Mouse (Mus musculus): ENCODE measurements around the gene Snrpa1. TPM values are rescaled to one million over a fixed set of nuclear protein-coding genes. Genes with fewer than 3 reads are reported as not detected.

The Snrpa1 gene
- polyA plus RNA-seq, 1 experiment from 2014 or later: 116 TPM

DNA sequence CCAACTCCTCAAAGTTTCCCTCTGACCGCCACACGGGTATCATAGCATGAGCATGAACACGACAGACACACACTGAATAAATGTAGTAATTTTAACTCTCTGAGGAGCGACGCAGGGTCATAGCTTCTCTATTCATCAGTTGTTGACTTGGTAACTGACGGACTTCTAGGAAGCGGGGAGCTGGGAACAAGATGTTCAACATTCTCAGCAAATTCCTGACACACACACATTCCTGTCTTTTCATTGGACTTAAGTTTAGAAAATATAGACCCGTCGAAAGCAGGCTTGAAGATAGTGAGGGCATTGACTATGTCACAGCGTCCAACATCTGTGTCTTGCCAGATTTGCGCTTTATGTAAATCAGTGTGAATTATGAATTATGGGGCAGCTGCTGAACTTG, 48.4 kb downstream of the Snrpa1 start:
- ATAC-seq (ENCODE audit: low FRiP score): no peak
- H3K27me3 ChIP-seq (replicated peaks): 0 out of 2 replicates have a peak, but pooled peaks cover 3% of the 10 kb centered on the region
- H3K27ac ChIP-seq (replicated peaks): no peak overlapping the region
- H3K9ac ChIP-seq (replicated peaks): no peak overlapping the region
- H3K36me3 ChIP-seq: no peaks in the 10 kb centered on the region
- no peak overlapping the region for H3K4me2 ChIP-seq
- WGBS: 79% methylated on average over 11 of the region's 11 CpGs
- no peaks in the 10 kb centered on the region for H3K9me3 ChIP-seq (replicated peaks)
- peaks cover 21% of the 10 kb centered on the region for H3K4me1 ChIP-seq
- no peak overlapping the region for H3K4me3 ChIP-seq (replicated peaks)

DNA sequence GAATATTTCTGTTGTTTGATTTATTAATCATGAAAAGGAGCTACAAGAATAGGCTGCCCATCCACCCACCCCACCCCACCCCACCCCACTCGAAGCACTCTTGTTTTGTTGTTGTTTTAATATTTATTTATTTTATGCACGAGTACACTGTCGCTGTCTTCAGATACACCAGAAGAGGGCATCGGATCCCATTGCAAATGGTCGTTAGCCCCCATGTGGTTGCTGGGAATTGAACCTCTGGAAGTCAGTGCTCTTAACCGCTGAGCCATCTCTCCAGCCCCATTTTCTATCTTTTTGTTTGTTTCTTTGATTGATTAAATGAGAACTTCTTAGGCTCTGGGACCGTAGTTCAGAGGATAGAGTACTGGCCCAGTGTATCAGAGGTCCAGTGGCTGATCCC, 49.1 kb downstream of the Snrpa1 start:
- Histone ChIP-seq H3K36me3 (no peaks in the 10 kb centered on the region), H3K9me3 (replicated peaks) (no peaks in the 10 kb centered on the region), H3K9ac (replicated peaks) (no peak overlapping the region), H3K4me1 (peaks cover 26% of the 10 kb centered on the region), H3K4me3 (replicated peaks) (no peak overlapping the region), H3K27ac (replicated peaks) (no peak overlapping the region; the same call in 1 of the 2 replicates), H3K27me3 (replicated peaks) (0 out of 2 replicates have a peak, but pooled peaks cover 3% of the 10 kb centered on the region), H3K4me2 (no peak overlapping the region)
- 9% methylated on average over 7 of the region's 7 CpGs for WGBS
- ATAC-seq (ENCODE audit: low FRiP score): no peak

DNA sequence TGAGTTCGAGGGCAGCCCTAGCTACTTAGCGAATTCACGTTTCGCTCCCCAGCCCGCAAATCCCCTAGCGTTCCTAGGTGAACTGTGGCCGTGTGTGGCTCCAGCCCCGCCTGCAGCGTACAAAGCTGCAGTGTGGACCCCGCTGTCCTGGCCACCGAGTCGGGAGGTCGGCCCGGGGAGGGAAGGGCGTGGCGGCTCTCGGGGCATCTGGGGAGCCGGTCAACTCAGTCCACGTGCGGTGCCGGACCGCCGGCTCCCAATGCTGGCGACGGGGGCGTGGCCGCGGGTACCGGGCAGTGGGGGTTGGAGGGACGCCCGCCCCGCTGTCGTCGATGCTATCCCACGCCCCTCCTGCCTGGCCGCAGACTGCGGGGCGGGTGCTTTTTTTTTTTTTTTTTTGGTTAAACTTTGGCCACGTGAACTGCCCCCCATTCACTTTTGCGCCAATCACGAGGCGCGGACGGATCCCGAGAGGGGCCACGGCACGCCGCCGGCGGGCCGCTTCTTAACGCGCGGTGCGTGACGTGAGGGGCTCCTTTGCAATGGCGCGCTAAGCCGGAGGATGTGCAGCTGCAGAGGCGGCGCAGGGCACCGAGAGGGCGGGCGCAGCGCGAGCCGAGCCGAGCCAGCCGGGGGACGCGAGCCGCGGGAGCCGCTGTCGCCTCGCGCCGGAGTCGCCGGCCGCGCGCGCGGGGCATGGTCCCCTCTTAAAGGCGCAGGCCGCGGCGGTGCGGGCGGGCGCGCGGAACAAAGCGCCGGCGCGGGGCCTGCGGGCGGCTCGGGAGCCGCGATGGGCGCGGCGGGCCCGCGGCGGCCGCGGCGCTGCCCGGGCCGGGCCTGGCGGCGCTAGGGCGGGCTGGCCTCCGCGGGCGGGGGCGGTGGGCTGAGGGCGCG, 50.4 kb downstream of the Snrpa1 start, which contains the start of gene Chsy1:
Gene Chsy1, plus strand, starts transcription at position 555 of the 894 bp plus-strand sequence.
- H3K27me3 ChIP-seq (replicated peaks): 0 out of 2 replicates have a peak, but pooled peaks cover 3% of the 10 kb centered on the region
- peak within 1 kb of the TSS; percentile 93 for H3K9ac ChIP-seq (replicated peaks)
- peak within 1 kb of the TSS; percentile 90 for H3K27ac ChIP-seq (replicated peaks)
- ATAC-seq (ENCODE audit: low FRiP score): peak; percentile 90
- WGBS: under 1% methylated on average over 120 of the region's 123 CpGs
- H3K36me3 ChIP-seq: no peaks in the 10 kb centered on the region
- H3K9me3 ChIP-seq (replicated peaks): no peaks in the 10 kb centered on the region
- H3K4me1 ChIP-seq: peaks cover 34% of the 10 kb centered on the region
- H3K4me3 ChIP-seq (replicated peaks): peak within 1 kb of the TSS; percentile 95
- H3K4me2 ChIP-seq: peak within 1 kb of the TSS; percentile 98

DNA sequence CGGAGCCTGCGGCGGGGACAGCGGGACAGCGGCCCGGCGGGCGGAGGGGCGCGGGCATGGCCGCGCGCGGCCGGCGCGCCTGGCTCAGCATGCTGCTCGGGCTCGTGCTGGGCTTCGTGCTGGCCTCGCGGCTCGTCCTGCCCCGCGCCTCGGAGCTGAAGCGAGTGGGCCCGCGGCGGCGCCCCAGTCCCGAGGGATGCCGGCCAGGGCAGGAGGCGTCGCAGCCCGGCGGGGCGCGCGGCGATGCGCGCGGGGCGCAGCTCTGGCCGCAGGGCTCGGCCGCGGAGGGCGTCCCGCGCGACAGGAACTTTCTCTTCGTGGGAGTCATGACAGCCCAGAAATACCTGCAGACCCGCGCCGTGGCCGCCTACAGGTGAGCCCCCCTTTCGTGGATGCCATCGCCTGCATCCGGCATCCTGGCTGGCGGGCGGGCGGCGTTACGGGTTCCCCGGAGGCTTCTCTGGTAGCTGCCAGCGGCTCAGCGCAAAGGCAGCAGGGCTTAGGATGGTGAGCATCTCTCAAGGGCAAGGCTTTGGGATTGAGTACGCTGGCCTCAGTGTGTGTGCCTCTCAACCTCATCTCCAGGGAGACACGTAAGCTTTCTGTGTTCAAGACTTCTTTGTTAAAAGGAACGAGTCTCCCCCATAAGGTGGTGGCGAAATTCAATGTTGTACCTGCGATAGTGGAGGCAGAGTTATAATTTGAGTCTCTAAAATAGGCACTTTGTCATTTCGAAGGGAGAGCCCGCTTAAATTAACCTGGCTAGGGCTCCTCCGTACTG, 51.2 kb downstream of the Snrpa1 start:
- H3K36me3 ChIP-seq: no peaks in the 10 kb centered on the region
- peaks cover 43% of the 10 kb centered on the region for H3K4me1 ChIP-seq
- 0 out of 2 replicates have a peak, but pooled peaks cover 3% of the 10 kb centered on the region for H3K27me3 ChIP-seq (replicated peaks)
- peak overlapping the region; percentile 93 for H3K9ac ChIP-seq (replicated peaks)
- H3K4me3 ChIP-seq (replicated peaks): peak overlapping the region; percentile 95
- peak; percentile 25 for ATAC-seq (ENCODE audit: low FRiP score)
- H3K9me3 ChIP-seq (replicated peaks): no peaks in the 10 kb centered on the region
- peak overlapping the region; percentile 98 for H3K4me2 ChIP-seq
- peak overlapping the region; percentile 90 for H3K27ac ChIP-seq (replicated peaks)
- under 1% methylated on average over 65 of the region's 77 CpGs for WGBS

DNA sequence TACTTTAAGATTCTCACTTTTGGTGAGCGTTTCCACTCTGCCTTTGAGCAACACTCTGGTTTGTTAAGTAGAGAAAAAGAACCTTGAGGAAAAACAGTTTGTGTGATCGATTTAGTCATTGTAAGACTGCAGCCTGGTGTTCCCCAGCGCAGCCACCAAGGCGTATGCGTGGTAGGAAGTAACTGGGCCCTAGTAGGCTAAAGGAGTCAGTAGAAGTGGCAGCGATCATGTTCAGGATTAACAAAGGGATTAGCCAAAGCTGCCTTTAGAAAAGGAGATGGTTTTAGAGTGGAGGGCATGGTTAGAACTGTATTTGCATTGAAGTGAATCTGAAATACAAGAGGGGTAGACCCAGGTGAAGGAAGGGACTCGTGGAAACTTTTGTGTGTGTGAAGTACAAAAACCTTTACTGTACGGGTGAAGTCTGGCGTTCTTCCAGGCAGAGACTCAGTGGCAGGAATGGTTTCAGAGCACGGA, 51.9 kb downstream of the Snrpa1 start:
- 2% methylated on average over 10 of the region's 10 CpGs for WGBS
- H3K9me3 ChIP-seq (replicated peaks): no peaks in the 10 kb centered on the region
- H3K36me3 ChIP-seq: no peaks in the 10 kb centered on the region
- H3K4me1 ChIP-seq: peaks cover 48% of the 10 kb centered on the region
- H3K27me3 ChIP-seq (replicated peaks): 0 out of 2 replicates have a peak, but pooled peaks cover 3% of the 10 kb centered on the region
- H3K4me3 ChIP-seq (replicated peaks): peak overlapping the region; percentile 95
- H3K4me2 ChIP-seq: peak overlapping the region; percentile 98
- no peak for ATAC-seq (ENCODE audit: low FRiP score)
- H3K27ac ChIP-seq (replicated peaks): peak overlapping the region; percentile 90
- peak overlapping the region; percentile 93 for H3K9ac ChIP-seq (replicated peaks)

DNA sequence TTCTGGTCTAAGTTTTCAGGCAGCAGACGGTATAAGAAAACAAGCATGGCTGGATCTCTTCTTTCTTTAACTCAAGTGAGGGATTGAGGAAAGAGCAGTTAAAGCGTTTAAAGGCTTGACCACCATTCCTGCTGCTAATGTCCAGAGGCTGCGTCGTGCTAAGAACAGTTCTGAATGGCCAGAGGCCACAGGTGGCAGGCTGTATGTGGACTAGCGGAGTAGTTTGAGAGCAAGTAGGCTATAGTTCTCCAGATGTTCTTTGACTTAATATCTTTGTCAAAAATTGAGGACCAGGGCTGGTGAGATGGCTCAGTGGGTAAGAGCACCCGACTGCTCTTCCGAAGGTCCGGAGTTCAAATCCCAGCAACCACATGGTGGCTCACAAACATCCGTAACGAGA, 52.4 kb downstream of the Snrpa1 start:
- ATAC-seq (ENCODE audit: low FRiP score): no peak
- WGBS: 56% methylated on average over 10 of the region's 10 CpGs
- Histone ChIP-seq H3K27me3 (replicated peaks) (0 out of 2 replicates have a peak, but pooled peaks cover 3% of the 10 kb centered on the region), H3K27ac (replicated peaks) (no peak overlapping the region; the same call in 1 of the 2 replicates), H3K4me3 (replicated peaks) (peak overlapping the region; percentile 95), H3K36me3 (no peaks in the 10 kb centered on the region), H3K4me1 (peaks cover 52% of the 10 kb centered on the region), H3K9me3 (replicated peaks) (no peaks in the 10 kb centered on the region), H3K9ac (replicated peaks) (peak overlapping the region; percentile 93; the same call in 1 of the 2 replicates), H3K4me2 (peak overlapping the region; percentile 98)

DNA sequence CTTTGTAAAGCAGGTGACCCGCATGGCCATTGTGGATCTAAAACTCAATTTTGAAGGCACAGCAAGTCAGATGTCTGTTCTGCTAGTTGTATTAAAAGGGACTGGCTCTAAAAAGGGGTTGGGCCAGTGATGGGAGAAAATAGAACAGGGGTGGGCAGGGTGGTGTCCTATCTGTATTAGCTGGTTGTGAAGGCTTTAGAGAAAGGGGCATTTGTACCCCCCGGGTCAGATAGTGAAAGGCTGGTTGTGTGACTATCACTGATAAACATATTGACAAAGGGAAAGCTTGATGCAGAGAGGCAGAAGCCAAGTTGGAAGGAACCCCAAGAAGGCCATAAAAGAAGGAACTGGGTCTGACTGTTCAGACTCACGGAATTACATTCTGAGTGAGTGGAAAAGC, 54.8 kb downstream of the Snrpa1 start:
- Histone ChIP-seq H3K36me3 (no peaks in the 10 kb centered on the region), H3K9me3 (replicated peaks) (no peaks in the 10 kb centered on the region), H3K27me3 (replicated peaks) (no peaks in the 10 kb centered on the region), H3K27ac (replicated peaks) (no peak overlapping the region), H3K4me2 (peak overlapping the region; percentile 23), H3K4me1 (peaks cover 61% of the 10 kb centered on the region), H3K4me3 (replicated peaks) (no peak overlapping the region), H3K9ac (replicated peaks) (no peak overlapping the region)
- 83% methylated on average over 3 of the region's 3 CpGs for WGBS
- ATAC-seq (ENCODE audit: low FRiP score): no peak

DNA sequence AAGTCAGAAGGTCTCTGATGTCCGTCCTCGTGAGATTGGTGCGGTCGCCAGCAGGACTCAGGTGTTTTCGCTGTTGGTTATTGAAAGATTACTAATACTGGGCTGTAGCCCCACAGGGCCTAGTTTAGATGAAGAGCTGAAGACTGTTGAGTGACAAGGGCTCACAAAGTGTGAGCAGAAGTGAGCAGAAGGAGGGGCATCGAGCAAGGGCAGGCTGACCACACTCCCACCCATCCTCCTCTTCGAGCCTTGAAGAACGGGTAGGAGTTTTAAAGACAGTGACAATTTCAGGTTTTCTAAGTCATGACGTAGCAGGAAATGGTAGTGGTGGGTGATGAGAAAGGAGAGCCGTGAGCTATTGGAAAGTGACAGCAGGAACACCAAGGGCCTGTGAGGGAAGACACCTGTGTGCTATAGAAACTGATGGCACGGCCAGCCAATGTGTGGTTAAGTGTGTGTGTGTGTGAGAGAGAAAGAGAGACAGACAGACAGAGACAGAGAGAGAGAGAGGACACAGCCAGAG, 57.1 kb downstream of the Snrpa1 start:
- Histone ChIP-seq H3K4me1 (peaks cover 67% of the 10 kb centered on the region), H3K9ac (replicated peaks) (no peak overlapping the region), H3K27ac (replicated peaks) (no peak overlapping the region), H3K4me2 (no peak overlapping the region), H3K36me3 (no peaks in the 10 kb centered on the region), H3K4me3 (replicated peaks) (no peak overlapping the region), H3K9me3 (replicated peaks) (no peaks in the 10 kb centered on the region), H3K27me3 (replicated peaks) (no peaks in the 10 kb centered on the region)
- 79% methylated on average over 11 of the region's 11 CpGs for WGBS
- ATAC-seq (ENCODE audit: low FRiP score): no peak

DNA sequence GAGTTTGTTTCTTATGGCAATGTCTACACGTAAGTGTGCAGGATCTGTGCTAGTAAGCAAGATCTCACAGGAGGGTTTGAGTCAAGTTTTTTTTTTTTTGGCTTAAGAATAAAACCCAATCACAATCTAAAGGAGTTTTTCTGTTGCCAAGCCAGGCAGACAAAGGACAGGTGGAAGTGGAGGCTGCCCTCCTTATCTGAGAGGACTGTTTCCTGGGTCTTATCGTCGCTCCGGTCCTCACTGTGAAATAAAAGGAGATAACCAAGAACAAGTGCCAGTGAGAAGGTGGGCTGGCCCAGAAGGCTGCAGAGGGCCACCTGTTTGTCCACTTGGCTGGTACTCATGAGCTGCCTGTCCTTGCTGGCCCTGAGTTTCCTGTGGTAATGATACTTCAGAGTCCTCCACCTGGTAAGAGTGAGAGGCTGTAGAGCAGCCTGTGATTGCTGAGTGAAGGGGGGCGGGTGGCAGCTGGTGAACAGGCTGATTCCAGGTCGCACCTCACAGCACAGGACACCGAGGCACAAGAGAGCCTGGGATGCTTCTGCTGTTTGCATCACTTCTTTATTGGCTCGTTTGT, 58.2 kb downstream of the Snrpa1 start:
- H3K4me3 ChIP-seq (replicated peaks): no peak overlapping the region
- ATAC-seq (ENCODE audit: low FRiP score): no peak
- peaks cover 61% of the 10 kb centered on the region for H3K4me1 ChIP-seq
- 83% methylated on average over 8 of the region's 8 CpGs for WGBS
- no peak overlapping the region for H3K27ac ChIP-seq (replicated peaks)
- no peaks in the 10 kb centered on the region for H3K27me3 ChIP-seq (replicated peaks)
- H3K36me3 ChIP-seq: no peaks in the 10 kb centered on the region
- H3K9ac ChIP-seq (replicated peaks): no peak overlapping the region
- no peak overlapping the region for H3K4me2 ChIP-seq
- no peaks in the 10 kb centered on the region for H3K9me3 ChIP-seq (replicated peaks)

DNA sequence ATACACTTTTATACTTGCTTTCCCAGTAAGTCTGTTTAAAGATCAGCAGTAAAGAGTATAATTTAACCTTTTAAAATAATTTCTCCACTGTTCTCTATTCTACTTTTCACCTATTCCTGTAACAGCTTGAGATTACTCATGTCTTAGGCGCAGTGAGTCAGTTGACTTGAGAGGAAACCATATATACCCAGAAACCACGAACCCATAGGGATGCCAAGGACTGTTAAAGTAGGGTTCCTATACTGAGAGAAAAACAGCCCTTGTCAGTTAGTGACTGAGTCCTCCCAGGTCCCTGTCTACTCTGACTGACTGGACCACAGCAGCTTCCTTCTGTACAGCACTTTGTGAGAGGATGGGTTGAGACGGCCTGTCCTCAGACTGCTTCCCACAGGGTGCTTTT, 59.2 kb downstream of the Snrpa1 start:
- Histone ChIP-seq H3K4me2 (no peak overlapping the region), H3K9ac (replicated peaks) (no peak overlapping the region), H3K27me3 (replicated peaks) (no peaks in the 10 kb centered on the region), H3K9me3 (replicated peaks) (no peaks in the 10 kb centered on the region), H3K27ac (replicated peaks) (no peak overlapping the region), H3K4me3 (replicated peaks) (no peak overlapping the region), H3K36me3 (no peaks in the 10 kb centered on the region), H3K4me1 (peaks cover 54% of the 10 kb centered on the region)
- no peak for ATAC-seq (ENCODE audit: low FRiP score)
- 82% methylated on average over 3 of the region's 3 CpGs for WGBS

DNA sequence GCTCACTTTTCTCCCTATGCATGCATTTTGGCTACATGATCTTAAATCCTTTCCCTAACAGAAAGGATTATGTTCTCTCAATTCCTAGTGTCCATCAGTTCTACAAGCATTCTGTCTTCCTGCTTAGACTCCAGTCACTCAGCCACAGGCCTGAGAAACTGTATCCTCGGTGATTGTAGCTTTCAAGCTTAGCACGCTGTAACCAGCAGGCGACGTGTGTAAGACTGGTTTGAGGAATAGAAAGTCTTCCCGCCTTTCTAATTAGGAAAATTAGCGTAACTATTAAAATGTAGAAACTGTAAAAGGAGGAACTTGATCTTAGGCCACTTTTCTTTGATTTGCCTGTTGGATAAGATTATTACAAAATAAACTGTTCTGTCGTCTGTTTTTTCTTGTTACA, 60.0 kb downstream of the Snrpa1 start:
- Histone ChIP-seq H3K4me3 (replicated peaks) (no peak overlapping the region), H3K27ac (replicated peaks) (no peak overlapping the region), H3K36me3 (no peaks in the 10 kb centered on the region), H3K9ac (replicated peaks) (no peak overlapping the region), H3K4me2 (no peak overlapping the region), H3K4me1 (peaks cover 47% of the 10 kb centered on the region), H3K9me3 (replicated peaks) (no peaks in the 10 kb centered on the region), H3K27me3 (replicated peaks) (no peaks in the 10 kb centered on the region)
- 63% methylated on average over 7 of the region's 7 CpGs for WGBS
- no peak for ATAC-seq (ENCODE audit: low FRiP score)

Measured in neural tube, embryonic 15.5 days (tissue).